ENCODE assay signal across 23 mouse cellular contexts in the genomic region with DNA sequence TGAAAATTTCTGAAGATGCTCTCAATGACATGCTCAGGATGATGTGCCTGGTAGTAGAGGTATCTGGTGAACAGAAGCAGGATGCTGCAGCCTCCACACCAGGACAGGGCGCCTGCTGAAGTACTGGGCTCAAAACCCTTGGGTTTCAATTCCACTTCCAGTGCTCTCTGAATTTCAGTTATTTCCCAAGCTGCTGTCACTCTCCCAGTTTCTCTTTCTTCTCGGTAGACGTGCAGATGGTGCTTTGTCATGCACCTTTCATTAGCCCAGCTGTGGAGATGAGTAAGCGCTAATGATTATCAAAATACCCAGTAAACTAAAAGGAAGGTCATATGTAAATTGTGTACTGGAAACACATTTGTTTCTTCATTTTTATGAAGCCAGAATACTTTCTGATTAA.
A peak's percentile ranks its signal among the peaks of the same experiment; 100 is the strongest.
DNase-seq lines count a peak whose midpoint lies in the region; ATAC-seq lines count a peak whose summit lies in the region.
"Had no signal": no experiment of that assay in that cellular context is flagged by ENCODE, and none has a peak within 500 bp of the region (broad histone marks: within the 10 kb centered on the region; RNA-seq: fewer than 3 reads in every experiment).

No protein-coding gene starts in this region.

- no peaks in the 10 kb centered on the region for H3K36me3 ChIP-seq in forebrain, embryonic 12.5 days (replicated peaks)
- no peaks in the 10 kb centered on the region for H3K36me3 ChIP-seq in forebrain, embryonic 16.5 days (ENCODE audit: control insufficient read depth, insufficient read depth)
- H3K36me3 ChIP-seq in midbrain, embryonic 14.5 days (ENCODE audit: control insufficient read depth, insufficient read depth, low read length): no peaks in the 10 kb centered on the region
- no peaks in the 10 kb centered on the region for H3K36me3 ChIP-seq in midbrain, embryonic 16.5 days (ENCODE audit: control insufficient read depth, insufficient read depth, low read length)
- H3K36me3 ChIP-seq in liver, embryonic 12.5 days: no peaks in the 10 kb centered on the region
- H3K36me3 ChIP-seq: embryonic facial prominence, embryonic 15.5 days; intestine, embryonic 15.5 days; limb, embryonic 12.5 days; liver, embryonic 13.5 days; neural tube, embryonic 12.5 days had no signal

- no peak overlapping the region for H3K9ac ChIP-seq in forebrain, embryonic 12.5 days
- H3K9ac ChIP-seq in forebrain, embryonic 16.5 days (replicated peaks; ENCODE audit: low read depth, low read length): no peak overlapping the region
- H3K9ac ChIP-seq in midbrain, embryonic 14.5 days (replicated peaks; ENCODE audit: low read length): no peak overlapping the region
- H3K9ac ChIP-seq in midbrain, embryonic 16.5 days (ENCODE audit: low read depth, low read length): no peak overlapping the region
- H3K9ac ChIP-seq in liver, embryonic 12.5 days: no peak overlapping the region
- H3K9ac ChIP-seq: embryonic facial prominence, embryonic 15.5 days; intestine, embryonic 15.5 days; limb, embryonic 12.5 days; liver, embryonic 13.5 days; lung, embryonic 14.5 days; neural tube, embryonic 12.5 days had no signal

- no peaks in the 10 kb centered on the region for H3K9me3 ChIP-seq in forebrain, embryonic 12.5 days
- H3K9me3 ChIP-seq in forebrain, embryonic 16.5 days (ENCODE audit: control insufficient read depth, low read length): no peaks in the 10 kb centered on the region
- H3K9me3 ChIP-seq in midbrain, embryonic 14.5 days (ENCODE audit: control insufficient read depth, low read length): no peaks in the 10 kb centered on the region
- H3K9me3 ChIP-seq in midbrain, embryonic 16.5 days (replicated peaks; ENCODE audit: control insufficient read depth, low read length, poor library complexity, severe bottlenecking): no peaks in the 10 kb centered on the region
- H3K9me3 ChIP-seq in liver, embryonic 12.5 days (replicated peaks): no peaks in the 10 kb centered on the region
- H3K9me3 ChIP-seq: embryonic facial prominence, embryonic 15.5 days; intestine, embryonic 15.5 days; limb, embryonic 12.5 days; liver, embryonic 13.5 days; neural tube, embryonic 12.5 days had no signal

- H3K27me3 ChIP-seq in forebrain, embryonic 12.5 days: no peaks in the 10 kb centered on the region
- H3K27me3 ChIP-seq in forebrain, embryonic 16.5 days (replicated peaks; ENCODE audit: control insufficient read depth, insufficient read depth, low read length): no peaks in the 10 kb centered on the region
- H3K27me3 ChIP-seq in midbrain, embryonic 14.5 days (ENCODE audit: control insufficient read depth, insufficient read depth, low read length): no peaks in the 10 kb centered on the region
- H3K27me3 ChIP-seq in midbrain, embryonic 16.5 days (ENCODE audit: control insufficient read depth, insufficient read depth, low read depth, low read length): no peaks in the 10 kb centered on the region
- H3K27me3 ChIP-seq in liver, embryonic 12.5 days (replicated peaks): no peaks in the 10 kb centered on the region
- H3K27me3 ChIP-seq: embryonic facial prominence, embryonic 15.5 days; intestine, embryonic 15.5 days; limb, embryonic 12.5 days; liver, embryonic 13.5 days; neural tube, embryonic 12.5 days had no signal

- peaks cover 21% of the 10 kb centered on the region for H3K4me1 ChIP-seq in forebrain, embryonic 12.5 days
- H3K4me1 ChIP-seq in forebrain, embryonic 16.5 days (replicated peaks; ENCODE audit: control insufficient read depth, insufficient read depth, low read length): peaks cover 10% of the 10 kb centered on the region
- peaks cover 18% of the 10 kb centered on the region for H3K4me1 ChIP-seq in midbrain, embryonic 14.5 days (ENCODE audit: control insufficient read depth, insufficient read depth, low read length)
- H3K4me1 ChIP-seq in midbrain, embryonic 16.5 days (ENCODE audit: control insufficient read depth, insufficient read depth, low read length): peaks cover 21% of the 10 kb centered on the region
- no peaks in the 10 kb centered on the region for H3K4me1 ChIP-seq in liver, embryonic 12.5 days
- H3K4me1 ChIP-seq: embryonic facial prominence, embryonic 15.5 days; intestine, embryonic 15.5 days; limb, embryonic 12.5 days; liver, embryonic 13.5 days; neural tube, embryonic 12.5 days had no signal

- peak; percentile 10 for DNase-seq in midbrain, embryonic 14.5 days
- DNase-seq in adrenal gland, adult 18-20 months (ENCODE audit: low spot score in 2 of 2): no peak
- DNase-seq: adrenal gland, adult 8-10 months; cerebellum, adult 11 months; cerebellum, postnatal 25 days; gastrocnemius, postnatal 14 days; heart, adult 2 months; heart, postnatal 36 days; kidney, adult 9 months; kidney, postnatal 4 days; liver, embryonic 13.5 days; lung, embryonic 14.5 days; lung, postnatal 36 days; thymus, postnatal 14 days had no signal

- no peak overlapping the region for H3K4me3 ChIP-seq in forebrain, embryonic 12.5 days (replicated peaks)
- H3K4me3 ChIP-seq in forebrain, embryonic 16.5 days (replicated peaks; ENCODE audit: low read length): no peak overlapping the region
- no peak overlapping the region for H3K4me3 ChIP-seq in midbrain, embryonic 14.5 days (replicated peaks; ENCODE audit: low read depth, low read length)
- H3K4me3 ChIP-seq in midbrain, embryonic 16.5 days (ENCODE audit: low read depth, low read length): no peak overlapping the region
- H3K4me3 ChIP-seq in liver, embryonic 12.5 days: no peak overlapping the region
- H3K4me3 ChIP-seq: embryonic facial prominence, embryonic 15.5 days; heart, adult 2 months; intestine, embryonic 15.5 days; limb, embryonic 12.5 days; liver, embryonic 13.5 days; neural tube, embryonic 12.5 days had no signal

- no peak overlapping the region for H3K4me2 ChIP-seq in forebrain, embryonic 12.5 days
- H3K4me2 ChIP-seq in forebrain, embryonic 16.5 days (ENCODE audit: low read length): no peak overlapping the region
- no peak overlapping the region for H3K4me2 ChIP-seq in midbrain, embryonic 14.5 days (ENCODE audit: low read length)
- no peak overlapping the region for H3K4me2 ChIP-seq in midbrain, embryonic 16.5 days (ENCODE audit: low read length)
- H3K4me2 ChIP-seq in liver, embryonic 12.5 days: no peak overlapping the region
- H3K4me2 ChIP-seq: embryonic facial prominence, embryonic 15.5 days; intestine, embryonic 15.5 days; limb, embryonic 12.5 days; liver, embryonic 13.5 days; lung, embryonic 14.5 days; neural tube, embryonic 12.5 days had no signal

- H3K27ac ChIP-seq in forebrain, embryonic 12.5 days: 0 out of 2 replicates have a peak overlapping the region, but pooled peaks have one; percentile 19
- no peak overlapping the region for H3K27ac ChIP-seq in forebrain, embryonic 16.5 days (ENCODE audit: low read length)
- H3K27ac ChIP-seq in midbrain, embryonic 14.5 days (replicated peaks; ENCODE audit: low read depth, low read length): no peak overlapping the region
- H3K27ac ChIP-seq in midbrain, embryonic 16.5 days (ENCODE audit: low read length): no peak overlapping the region
- H3K27ac ChIP-seq in liver, embryonic 12.5 days: no peak overlapping the region
- H3K27ac ChIP-seq: embryonic facial prominence, embryonic 15.5 days; heart, adult 2 months; intestine, embryonic 15.5 days; limb, embryonic 12.5 days; liver, embryonic 13.5 days; neural tube, embryonic 12.5 days had no signal

- 61% methylated on average over 4 of the region's 4 CpGs for WGBS in forebrain, embryonic 12.5 days
- 44% methylated on average over 4 of the region's 4 CpGs for WGBS in forebrain, embryonic 16.5 days
- WGBS in midbrain, embryonic 14.5 days: 66% methylated on average over 4 of the region's 4 CpGs
- WGBS in midbrain, embryonic 16.5 days: 53% methylated on average over 4 of the region's 4 CpGs
- WGBS in liver, embryonic 12.5 days (ENCODE audit: insufficient replicate concordance): 66% methylated on average over 4 of the region's 4 CpGs

- ATAC-seq in forebrain, embryonic 12.5 days (ENCODE audit: low FRiP score): no peak
- no peak for ATAC-seq in forebrain, embryonic 16.5 days
- ATAC-seq in midbrain, embryonic 14.5 days (ENCODE audit: low FRiP score, low TSS enrichment): no peak
- no peak for ATAC-seq in midbrain, embryonic 16.5 days
- peak; percentile 51; the same call in 1 of the 2 replicates for ATAC-seq in common myeloid progenitor, adult 5-6 weeks (replicated peaks; ENCODE audit: low read depth, poor library complexity, severe bottlenecking)
- ATAC-seq in liver, embryonic 12.5 days: no peak
- ATAC-seq: intestine, embryonic 15.5 days had no signal
